Mouse (Mus musculus): ENCODE measurements around the gene Hoxb13. TPM values are rescaled to one million over a fixed set of nuclear protein-coding genes. Genes with fewer than 3 reads are reported as not detected.

The Hoxb13 gene
- 0.05 TPM in 1 of 2 replicates, not detected in the other for polyA plus RNA-seq (2015; fragmentation: Nextera tagmentation; extraction: Ambion mirVana)

DNA sequence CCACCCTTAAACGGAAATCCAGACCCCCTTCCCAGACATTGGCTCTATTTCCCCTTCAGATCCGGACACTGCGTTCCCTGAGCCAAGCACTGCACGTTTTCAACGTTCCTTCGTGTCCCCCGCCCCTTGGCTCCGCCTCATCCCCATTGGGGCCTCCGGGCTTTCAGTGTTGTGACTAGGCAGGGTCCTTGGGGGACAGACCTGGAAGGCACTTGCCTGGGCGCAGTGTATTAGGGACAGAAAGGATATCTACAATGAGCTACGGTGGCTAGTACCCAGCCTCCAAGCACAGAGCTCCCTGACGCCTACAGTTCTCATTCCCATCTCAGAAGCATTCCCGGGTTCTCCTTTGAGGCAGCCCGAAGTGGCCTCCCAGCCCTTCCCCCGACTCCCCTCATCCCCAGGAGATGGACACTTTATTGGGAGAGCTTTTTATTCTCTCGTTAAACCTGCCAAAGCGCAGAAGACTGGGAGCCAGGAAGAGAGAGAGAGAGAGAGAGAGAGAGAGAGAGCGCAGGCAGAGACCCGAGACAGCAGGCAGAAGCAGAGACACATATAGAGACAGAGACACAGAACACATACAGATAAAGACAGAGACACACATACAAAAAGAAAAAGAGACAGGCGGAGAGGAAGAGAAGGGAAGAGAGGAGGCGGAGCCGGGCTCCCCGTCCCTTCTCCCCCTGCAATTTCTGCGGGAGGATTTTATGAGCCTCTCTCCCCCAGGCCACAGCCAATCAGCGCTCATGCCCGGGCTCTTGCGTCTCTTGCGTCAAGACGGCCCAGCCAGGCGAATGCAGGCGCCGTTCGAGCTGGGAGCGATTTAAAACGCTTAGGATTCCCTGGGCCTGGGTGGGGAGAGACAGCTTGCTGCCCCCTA lies at the start of gene Hoxb13:
Gene Hoxb13, plus strand, starts transcription at position 796 of the 880 bp plus-strand sequence.
- H3K9me3 ChIP-seq: no peaks in the 10 kb centered on the region
- no peak for ATAC-seq (ENCODE audit: insufficient read depth, low FRiP score, low read depth)
- H3K27me3 ChIP-seq (replicated peaks): peaks cover 98% of the 10 kb centered on the region
- H3K4me2 ChIP-seq: peak within 1 kb of the TSS; percentile 39
- H3K36me3 ChIP-seq: no peaks in the 10 kb centered on the region
- WGBS: 2% methylated on average over 35 of the region's 35 CpGs
- H3K9ac ChIP-seq: no peak within 1 kb of the TSS
- H3K4me1 ChIP-seq: peaks cover 9% of the 10 kb centered on the region
- no peak within 1 kb of the TSS for H3K27ac ChIP-seq
- peak within 1 kb of the TSS; percentile 19 for H3K4me3 ChIP-seq (replicated peaks)

DNA sequence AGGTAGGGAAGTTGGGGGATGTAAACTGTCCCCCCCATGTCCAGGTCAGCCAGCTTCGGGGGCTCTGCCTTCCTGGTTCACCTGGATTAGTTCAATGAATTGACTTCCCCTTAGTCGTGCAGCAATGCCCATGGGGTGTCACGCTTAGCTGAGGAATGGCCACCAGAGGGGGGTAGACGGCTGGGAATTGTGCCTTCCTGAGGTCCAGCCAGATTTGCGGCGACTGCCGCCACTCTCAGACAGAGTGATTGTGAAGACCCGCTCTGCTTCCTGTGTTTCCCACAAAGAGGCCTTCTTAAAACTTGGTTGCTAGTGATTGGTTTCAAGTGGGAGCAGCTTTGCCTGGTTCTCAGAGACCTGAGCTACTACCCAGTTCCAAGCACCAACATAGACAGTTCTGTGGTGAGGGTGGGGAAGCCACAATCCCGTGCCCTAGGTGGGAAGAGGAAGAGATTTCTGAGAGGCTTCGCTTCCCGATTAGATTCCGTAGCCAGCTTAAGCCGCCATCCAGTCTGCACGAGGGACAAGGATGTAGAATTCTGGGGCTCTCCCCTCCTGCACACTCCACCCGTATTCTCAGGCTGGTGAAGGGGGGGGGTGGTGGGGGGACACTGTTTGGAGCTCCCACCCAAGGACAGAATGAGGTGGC lies 48.4 kb upstream of the Hoxb13 start:
- Histone ChIP-seq H3K36me3 (no peaks in the 10 kb centered on the region), H3K4me3 (replicated peaks) (0 out of 2 replicates have a peak overlapping the region, but pooled peaks have one; percentile 11), H3K9ac (no peak overlapping the region), H3K27me3 (replicated peaks) (peaks cover 22% of the 10 kb centered on the region; the same call in 1 of the 2 replicates), H3K4me1 (0 out of 2 replicates have a peak, but pooled peaks cover 7% of the 10 kb centered on the region), H3K4me2 (peak overlapping the region; percentile 46), H3K9me3 (no peaks in the 10 kb centered on the region), H3K27ac (no peak overlapping the region)
- WGBS: 2% methylated on average over 15 of the region's 15 CpGs
- peak; percentile 79 for ATAC-seq (ENCODE audit: insufficient read depth, low FRiP score, low read depth)

DNA sequence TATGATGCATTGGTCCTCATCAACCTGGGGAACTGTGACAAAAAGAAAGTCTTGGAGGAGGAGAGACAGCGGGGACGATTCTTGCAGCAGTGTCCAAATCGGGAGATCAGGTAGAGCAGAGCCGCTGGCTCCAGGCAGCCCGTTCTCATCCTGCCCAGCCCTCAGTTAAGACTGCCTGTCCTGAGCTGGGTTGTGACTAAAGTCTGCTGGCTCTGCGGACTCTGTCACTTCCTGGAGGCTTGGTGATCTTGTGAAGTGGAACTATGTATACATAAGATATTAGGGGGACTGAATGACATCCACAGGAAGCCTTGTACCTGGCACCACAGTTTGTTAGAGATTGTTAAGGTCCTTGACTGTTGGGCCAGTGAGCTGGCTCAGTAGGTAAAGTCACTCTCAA lies 46.6 kb upstream of the Hoxb13 start:
- Histone ChIP-seq H3K36me3 (no peaks in the 10 kb centered on the region), H3K9ac (no peak overlapping the region), H3K27ac (no peak overlapping the region), H3K4me3 (replicated peaks) (no peak overlapping the region), H3K4me1 (0 out of 2 replicates have a peak, but pooled peaks cover 7% of the 10 kb centered on the region), H3K9me3 (no peaks in the 10 kb centered on the region), H3K27me3 (replicated peaks) (peaks cover 30% of the 10 kb centered on the region; the same call in 1 of the 2 replicates), H3K4me2 (no peak overlapping the region)
- no peak for ATAC-seq (ENCODE audit: insufficient read depth, low FRiP score, low read depth)
- WGBS: 64% methylated on average over 6 of the region's 6 CpGs

GRCm38 (mm10) chr11:96164769-96165168 lies 29.3 kb upstream of the Hoxb13 start:
- H3K9ac ChIP-seq: no peak overlapping the region
- H3K4me1 ChIP-seq: no peaks in the 10 kb centered on the region
- H3K9me3 ChIP-seq: no peaks in the 10 kb centered on the region
- H3K36me3 ChIP-seq: no peaks in the 10 kb centered on the region
- no peak overlapping the region for H3K27ac ChIP-seq
- no peak for ATAC-seq (ENCODE audit: insufficient read depth, low FRiP score, low read depth)
- WGBS: 54% methylated on average over 12 of the region's 12 CpGs
- H3K4me3 ChIP-seq (replicated peaks): no peak overlapping the region
- H3K4me2 ChIP-seq: no peak overlapping the region
- H3K27me3 ChIP-seq (replicated peaks): peaks cover 61% of the 10 kb centered on the region

DNA sequence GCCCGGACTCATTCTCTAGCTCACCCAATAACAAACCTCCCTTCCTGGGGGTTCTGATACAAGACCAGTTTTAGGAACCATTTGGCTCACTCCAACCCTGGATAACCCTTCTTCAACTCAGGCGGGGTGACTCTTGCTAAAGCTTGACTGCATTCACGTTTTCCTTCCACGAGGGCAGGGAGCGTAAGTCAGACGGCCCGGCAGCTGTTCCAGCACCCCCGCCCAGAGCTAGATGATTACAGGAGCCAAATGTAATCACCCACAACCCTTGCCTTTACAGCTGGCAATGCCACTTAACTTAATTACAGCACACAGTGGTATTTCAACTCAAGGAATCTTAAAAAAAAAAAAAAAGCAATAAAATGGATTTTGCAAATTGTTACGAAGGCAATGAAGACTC lies 26.0 kb upstream of the Hoxb13 start:
- Histone ChIP-seq H3K4me2 (no peak overlapping the region), H3K9ac (no peak overlapping the region), H3K27ac (no peak overlapping the region), H3K4me1 (no peaks in the 10 kb centered on the region), H3K36me3 (no peaks in the 10 kb centered on the region), H3K4me3 (replicated peaks) (no peak overlapping the region), H3K27me3 (replicated peaks) (peaks cover 92% of the 10 kb centered on the region), H3K9me3 (no peaks in the 10 kb centered on the region)
- no peak for ATAC-seq (ENCODE audit: insufficient read depth, low FRiP score, low read depth)
- WGBS: 28% methylated on average over 9 of the region's 9 CpGs

GRCm38 (mm10) chr11:96169016-96169415 lies 25.1 kb upstream of the Hoxb13 start:
- Histone ChIP-seq H3K4me2 (no peak overlapping the region), H3K36me3 (no peaks in the 10 kb centered on the region), H3K27ac (no peak overlapping the region), H3K9me3 (no peaks in the 10 kb centered on the region), H3K9ac (no peak overlapping the region), H3K4me3 (replicated peaks) (no peak overlapping the region), H3K27me3 (replicated peaks) (peaks cover 95% of the 10 kb centered on the region), H3K4me1 (no peaks in the 10 kb centered on the region)
- ATAC-seq (ENCODE audit: insufficient read depth, low FRiP score, low read depth): no peak
- WGBS: 16% methylated on average over 7 of the region's 7 CpGs

DNA sequence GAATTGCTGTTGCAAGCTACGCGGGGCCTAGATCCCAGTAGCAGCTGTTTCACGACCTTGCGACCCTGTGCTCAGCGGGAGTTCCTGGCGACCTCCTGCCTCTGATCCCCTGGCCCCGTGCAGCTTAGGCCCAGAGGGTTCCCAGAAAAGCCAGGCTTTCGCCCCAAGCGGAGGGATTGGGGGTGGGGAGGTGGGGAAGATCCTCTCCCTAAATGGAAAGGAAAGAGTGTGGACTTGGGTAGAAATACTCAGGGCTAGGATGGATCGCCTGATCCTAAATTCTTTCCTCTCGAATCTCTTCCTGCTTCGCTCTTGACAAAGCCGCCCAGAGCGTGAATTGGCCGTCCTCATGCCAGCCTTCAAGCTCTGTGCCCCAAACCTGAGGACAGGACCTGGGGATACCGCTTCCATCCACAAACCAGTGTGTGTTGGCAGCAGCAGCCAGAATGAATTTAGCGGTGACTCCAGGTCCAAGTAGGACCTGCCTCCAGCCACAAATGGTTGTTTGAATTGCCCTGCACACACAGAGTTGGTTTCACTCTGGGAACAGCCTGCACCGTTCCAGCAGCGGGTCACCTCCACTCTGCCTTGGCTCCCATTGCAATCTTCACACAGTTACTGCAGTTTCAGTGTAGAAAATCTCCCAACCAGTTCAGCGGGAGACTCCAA lies 23.3 kb upstream of the Hoxb13 start:
- Histone ChIP-seq H3K9ac (no peak overlapping the region), H3K27ac (no peak overlapping the region), H3K9me3 (no peaks in the 10 kb centered on the region), H3K4me2 (no peak overlapping the region), H3K4me1 (no peaks in the 10 kb centered on the region), H3K27me3 (replicated peaks) (peaks cover 95% of the 10 kb centered on the region), H3K36me3 (no peaks in the 10 kb centered on the region), H3K4me3 (replicated peaks) (no peak overlapping the region)
- ATAC-seq (ENCODE audit: insufficient read depth, low FRiP score, low read depth): no peak
- 7% methylated on average over 20 of the region's 20 CpGs for WGBS

DNA sequence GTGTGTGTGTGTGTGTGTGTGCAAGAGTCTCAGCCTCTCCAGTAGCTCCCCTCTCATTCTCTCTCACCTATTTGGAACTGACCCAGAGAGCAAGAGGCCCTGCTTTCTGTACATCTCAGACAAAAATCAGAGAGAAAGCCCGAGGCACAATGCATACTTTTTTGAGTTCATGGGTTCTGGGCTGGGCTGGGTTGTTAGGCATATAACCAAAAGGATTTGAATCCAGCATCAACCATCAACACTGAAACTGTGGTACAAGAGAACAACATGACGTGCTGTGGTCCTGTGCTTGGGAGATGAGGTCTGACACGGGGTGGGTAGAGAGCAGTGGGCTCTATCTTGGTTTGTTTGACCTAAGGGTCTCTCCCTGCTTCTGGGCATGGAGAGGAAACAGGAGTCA lies 22.5 kb upstream of the Hoxb13 start:
- no peak overlapping the region for H3K9ac ChIP-seq
- no peaks in the 10 kb centered on the region for H3K9me3 ChIP-seq
- WGBS: 13% methylated on average over 3 of the region's 3 CpGs
- no peaks in the 10 kb centered on the region for H3K4me1 ChIP-seq
- no peak for ATAC-seq (ENCODE audit: insufficient read depth, low FRiP score, low read depth)
- no peak overlapping the region for H3K27ac ChIP-seq
- H3K27me3 ChIP-seq (replicated peaks): peaks cover 96% of the 10 kb centered on the region
- H3K4me2 ChIP-seq: no peak overlapping the region
- H3K36me3 ChIP-seq: no peaks in the 10 kb centered on the region
- no peak overlapping the region for H3K4me3 ChIP-seq (replicated peaks)

GRCm38 (mm10) chr11:96172511-96173287 lies 21.4 kb upstream of the Hoxb13 start:
- peaks cover 92% of the 10 kb centered on the region for H3K27me3 ChIP-seq (replicated peaks)
- H3K9ac ChIP-seq: no peak overlapping the region
- ATAC-seq (ENCODE audit: insufficient read depth, low FRiP score, low read depth): no peak
- H3K4me3 ChIP-seq (replicated peaks): no peak overlapping the region
- no peak overlapping the region for H3K27ac ChIP-seq
- WGBS: 1% methylated on average over 25 of the region's 25 CpGs
- H3K9me3 ChIP-seq: no peaks in the 10 kb centered on the region
- H3K4me2 ChIP-seq: peak overlapping the region; percentile 25; the same call in 1 of the 2 replicates
- no peaks in the 10 kb centered on the region for H3K4me1 ChIP-seq
- no peaks in the 10 kb centered on the region for H3K36me3 ChIP-seq

- Histone ChIP-seq H3K36me3 (no peaks in the 10 kb centered on the region), H3K4me1 (no peaks in the 10 kb centered on the region), H3K27ac (no peak overlapping the region), H3K9ac (no peak overlapping the region), H3K4me2 (peak overlapping the region; percentile 25; the same call in 1 of the 2 replicates), H3K9me3 (no peaks in the 10 kb centered on the region), H3K4me3 (replicated peaks) (no peak overlapping the region), H3K27me3 (replicated peaks) (peaks cover 92% of the 10 kb centered on the region)
- 2% methylated on average over 16 of the region's 16 CpGs for WGBS
- no peak for ATAC-seq (ENCODE audit: insufficient read depth, low FRiP score, low read depth)
These were observed 20.8 kb upstream of the Hoxb13 start for GRCm38 (mm10) chr11:96173288-96173840.

DNA sequence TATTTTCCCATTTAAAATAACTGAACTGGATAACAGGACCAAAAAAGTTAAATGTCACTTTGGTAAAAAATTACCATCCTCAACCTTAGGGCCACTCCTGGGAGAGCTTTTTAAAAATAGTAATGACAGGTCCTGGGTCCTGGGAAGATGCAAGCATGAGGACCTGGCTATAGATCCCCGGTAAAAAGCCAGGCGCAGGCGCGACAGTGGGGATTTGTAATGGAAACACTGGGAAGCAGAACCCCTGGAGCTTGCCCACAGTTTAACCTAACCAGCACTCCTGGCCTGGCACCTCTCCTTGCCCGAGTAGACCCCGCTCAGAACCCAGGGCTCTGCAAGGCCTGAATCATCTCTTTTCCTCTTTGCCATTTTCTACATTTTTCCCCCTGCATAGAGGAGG lies 19.2 kb upstream of the Hoxb13 start:
- no peak for ATAC-seq (ENCODE audit: insufficient read depth, low FRiP score, low read depth)
- WGBS: 6% methylated on average over 6 of the region's 6 CpGs
- H3K4me2 ChIP-seq: no peak overlapping the region
- H3K27me3 ChIP-seq (replicated peaks): peaks cover 91% of the 10 kb centered on the region
- no peaks in the 10 kb centered on the region for H3K36me3 ChIP-seq
- H3K4me3 ChIP-seq (replicated peaks): no peak overlapping the region
- H3K27ac ChIP-seq: no peak overlapping the region
- no peaks in the 10 kb centered on the region for H3K9me3 ChIP-seq
- H3K9ac ChIP-seq: no peak overlapping the region
- H3K4me1 ChIP-seq: no peaks in the 10 kb centered on the region

Measured in stomach, embryonic 15.5 days (tissue).